Mouse (Mus musculus): ENCODE data around the gene Dnajb3. TPM values are rescaled to one million over a fixed set of nuclear protein-coding genes. Genes with fewer than 3 reads are reported as not detected.

Gene Dnajb3
- not detected in 2 replicates for polyA plus RNA-seq (2012; ENCODE audit: insufficient read depth, low replicate concordance)

GRCm38 (mm10) chr1:88205294-88205922 lies at the start of gene Dnajb3:
Dnajb3 (minus strand) TSS chr1:88205782.
- Histone ChIP-seq H3K4me3 (replicated peaks) (peak within 1 kb of the TSS; percentile 81), H3K9me3 (peaks cover 18% of the 10 kb centered on the region), H3K36me3 (replicated peaks; ENCODE audit: low read length) (no peaks in the 10 kb centered on the region), H3K4me1 (peaks cover 4% of the 10 kb centered on the region), H3K27me3 (replicated peaks) (peaks cover 10% of the 10 kb centered on the region)
- TF ChIP-seq FLI1 (IDR thresholded peaks at IDR 0.05; ENCODE audit: low read length): no peak
- no peak for TF ChIP-seq GATA1 (IDR thresholded peaks at IDR 0.05; ENCODE audit: borderline replicate concordance, low read length)

- Histone ChIP-seq H3K36me3 (replicated peaks; ENCODE audit: low read length) (peaks cover 8% of the 10 kb centered on the region), H3K4me3 (replicated peaks) (peak overlapping the region; percentile 0), H3K4me1 (peaks cover 17% of the 10 kb centered on the region), H3K27me3 (replicated peaks) (peaks cover 16% of the 10 kb centered on the region), H3K9me3 (peaks cover 73% of the 10 kb centered on the region)
- TF ChIP-seq FLI1 (IDR thresholded peaks at IDR 0.05; ENCODE audit: low read length): no peak; the same call in 1 of the 2 replicates
- no peak; the same call in 2 of the 3 replicates for TF ChIP-seq GATA1 (IDR thresholded peaks at IDR 0.05; ENCODE audit: borderline replicate concordance, low read length)
These were observed 49.3 kb upstream of the Dnajb3 start for GRCm38 (mm10) chr1:88254793-88255465.

DNA sequence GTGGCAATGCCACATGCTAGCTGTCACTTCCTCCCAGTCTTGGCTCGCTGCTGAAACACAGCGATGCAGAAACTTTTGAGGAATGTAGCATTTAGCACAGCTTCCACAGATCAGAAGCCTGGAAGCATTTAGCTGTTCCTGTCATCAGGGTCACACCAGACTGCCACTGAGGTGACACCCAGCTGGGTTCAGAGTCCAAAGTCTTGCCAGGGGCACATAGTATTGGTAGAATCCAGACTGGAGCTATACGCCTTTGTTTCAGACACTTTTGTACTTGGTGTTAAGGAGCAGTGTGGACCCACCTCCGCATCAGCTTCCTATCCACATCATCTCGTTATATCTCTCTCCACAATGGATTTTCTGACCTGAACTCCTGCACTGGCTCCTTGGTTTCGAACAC lies 48.0 kb upstream of the Dnajb3 start:
- TF ChIP-seq GATA1 (IDR thresholded peaks at IDR 0.05; ENCODE audit: borderline replicate concordance, low read length) (no peak), FLI1 (IDR thresholded peaks at IDR 0.05; ENCODE audit: low read length) (no peak)
- Histone ChIP-seq H3K36me3 (replicated peaks; ENCODE audit: low read length) (no peaks in the 10 kb centered on the region), H3K27me3 (replicated peaks) (peaks cover 18% of the 10 kb centered on the region), H3K4me1 (peaks cover 4% of the 10 kb centered on the region; the same call in 1 of the 2 replicates), H3K9me3 (peaks cover 87% of the 10 kb centered on the region), H3K4me3 (replicated peaks) (peak overlapping the region; percentile 12)

DNA sequence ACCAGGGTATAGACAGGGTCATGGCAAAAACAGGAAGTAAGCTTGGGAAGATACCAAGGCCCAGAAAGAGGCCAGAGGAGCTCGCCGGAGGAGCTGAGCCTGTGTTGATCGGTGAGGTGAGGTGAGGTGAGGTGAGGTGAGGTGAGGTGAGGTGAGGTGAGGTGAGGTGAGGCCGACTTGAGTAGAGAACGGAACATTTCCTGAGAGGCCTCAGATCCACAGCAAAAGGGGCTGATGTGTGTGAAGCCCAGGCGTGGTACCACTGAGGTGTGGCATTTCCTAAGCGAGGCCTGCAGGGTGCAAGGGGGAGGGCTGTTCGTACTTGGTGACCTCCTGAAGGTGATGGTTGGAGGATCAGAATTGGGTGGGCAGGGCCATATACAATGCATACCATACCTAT lies 47.5 kb upstream of the Dnajb3 start:
- Histone ChIP-seq H3K27me3 (replicated peaks) (peaks cover 18% of the 10 kb centered on the region), H3K36me3 (replicated peaks; ENCODE audit: low read length) (no peaks in the 10 kb centered on the region), H3K4me3 (replicated peaks) (peak overlapping the region; percentile 12), H3K9me3 (peaks cover 87% of the 10 kb centered on the region), H3K4me1 (peaks cover 4% of the 10 kb centered on the region; the same call in 1 of the 2 replicates)
- no peak for TF ChIP-seq FLI1 (IDR thresholded peaks at IDR 0.05; ENCODE audit: low read length)
- no peak for TF ChIP-seq GATA1 (IDR thresholded peaks at IDR 0.05; ENCODE audit: borderline replicate concordance, low read length)

DNA sequence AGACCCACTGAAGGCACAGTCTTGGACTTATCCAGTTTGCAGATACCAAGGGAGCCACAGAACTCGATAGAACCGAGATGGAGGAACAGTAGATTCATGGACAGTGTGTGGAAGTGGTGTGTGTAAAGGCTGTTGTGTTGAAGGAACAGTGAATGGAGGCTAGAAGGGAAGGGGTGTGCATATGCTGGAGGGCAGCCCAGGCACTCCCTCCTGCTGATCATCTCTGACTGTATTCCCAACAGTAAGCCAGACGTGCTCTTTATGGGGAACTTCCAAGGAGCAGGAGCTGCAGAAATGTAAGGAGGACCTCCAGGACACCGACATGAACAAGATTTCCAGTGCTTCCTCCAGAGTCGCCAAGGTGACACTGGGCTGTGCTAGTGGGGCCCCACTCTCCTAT lies 44.4 kb upstream of the Dnajb3 start:
- no peak for TF ChIP-seq FLI1 (IDR thresholded peaks at IDR 0.05; ENCODE audit: low read length)
- no peak for TF ChIP-seq GATA1 (IDR thresholded peaks at IDR 0.05; ENCODE audit: borderline replicate concordance, low read length)
- Histone ChIP-seq H3K4me1 (peaks cover 4% of the 10 kb centered on the region; the same call in 1 of the 2 replicates), H3K4me3 (replicated peaks) (peak overlapping the region; percentile 11), H3K9me3 (peaks cover 87% of the 10 kb centered on the region), H3K36me3 (replicated peaks; ENCODE audit: low read length) (no peaks in the 10 kb centered on the region), H3K27me3 (replicated peaks) (peaks cover 14% of the 10 kb centered on the region)

DNA sequence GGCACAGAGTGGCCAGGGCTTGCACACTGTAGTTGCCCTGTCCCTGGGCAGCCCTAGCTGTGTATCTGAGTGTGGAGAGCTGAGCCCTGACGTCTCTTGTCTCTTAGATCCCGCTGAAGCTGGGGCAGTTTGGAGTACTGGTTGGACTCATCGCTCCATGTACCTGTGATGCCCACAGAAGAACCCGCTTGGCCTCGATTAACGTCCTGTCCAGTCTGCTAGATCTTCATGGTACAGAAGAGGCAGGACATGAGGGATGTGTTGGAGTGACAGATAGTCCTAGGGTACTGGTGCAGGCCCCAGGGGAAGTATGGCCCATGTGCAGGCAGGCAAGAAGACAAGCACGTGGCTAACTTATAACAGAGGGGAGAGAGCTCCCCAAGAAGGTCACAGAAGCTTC lies 44.0 kb upstream of the Dnajb3 start:
- H3K36me3 ChIP-seq (replicated peaks; ENCODE audit: low read length): no peaks in the 10 kb centered on the region
- H3K4me1 ChIP-seq: peaks cover 4% of the 10 kb centered on the region; the same call in 1 of the 2 replicates
- H3K9me3 ChIP-seq: peaks cover 87% of the 10 kb centered on the region
- no peak overlapping the region for H3K4me3 ChIP-seq (replicated peaks)
- TF ChIP-seq GATA1 (IDR thresholded peaks at IDR 0.05; ENCODE audit: borderline replicate concordance, low read length) (no peak), FLI1 (IDR thresholded peaks at IDR 0.05; ENCODE audit: low read length) (no peak)
- peaks cover 14% of the 10 kb centered on the region for H3K27me3 ChIP-seq (replicated peaks)

GRCm38 (mm10) chr1:88248658-88249057 lies 43.1 kb upstream of the Dnajb3 start:
- TF ChIP-seq FLI1 (IDR thresholded peaks at IDR 0.05; ENCODE audit: low read length): no peak
- no peak for TF ChIP-seq GATA1 (IDR thresholded peaks at IDR 0.05; ENCODE audit: borderline replicate concordance, low read length)
- Histone ChIP-seq H3K9me3 (peaks cover 90% of the 10 kb centered on the region), H3K4me1 (peaks cover 4% of the 10 kb centered on the region; the same call in 1 of the 2 replicates), H3K4me3 (replicated peaks) (peak overlapping the region; percentile 19), H3K36me3 (replicated peaks; ENCODE audit: low read length) (no peaks in the 10 kb centered on the region), H3K27me3 (replicated peaks) (peaks cover 16% of the 10 kb centered on the region)

- H3K36me3 ChIP-seq (replicated peaks; ENCODE audit: low read length): no peaks in the 10 kb centered on the region
- peak overlapping the region; percentile 26 for H3K4me3 ChIP-seq (replicated peaks)
- H3K9me3 ChIP-seq: peaks cover 87% of the 10 kb centered on the region
- H3K4me1 ChIP-seq: no peaks in the 10 kb centered on the region
- no peak for TF ChIP-seq GATA1 (IDR thresholded peaks at IDR 0.05; ENCODE audit: borderline replicate concordance, low read length)
- TF ChIP-seq FLI1 (IDR thresholded peaks at IDR 0.05; ENCODE audit: low read length): no peak
- H3K27me3 ChIP-seq (replicated peaks): peaks cover 16% of the 10 kb centered on the region
These were observed 42.1 kb upstream of the Dnajb3 start for GRCm38 (mm10) chr1:88247660-88248059.

DNA sequence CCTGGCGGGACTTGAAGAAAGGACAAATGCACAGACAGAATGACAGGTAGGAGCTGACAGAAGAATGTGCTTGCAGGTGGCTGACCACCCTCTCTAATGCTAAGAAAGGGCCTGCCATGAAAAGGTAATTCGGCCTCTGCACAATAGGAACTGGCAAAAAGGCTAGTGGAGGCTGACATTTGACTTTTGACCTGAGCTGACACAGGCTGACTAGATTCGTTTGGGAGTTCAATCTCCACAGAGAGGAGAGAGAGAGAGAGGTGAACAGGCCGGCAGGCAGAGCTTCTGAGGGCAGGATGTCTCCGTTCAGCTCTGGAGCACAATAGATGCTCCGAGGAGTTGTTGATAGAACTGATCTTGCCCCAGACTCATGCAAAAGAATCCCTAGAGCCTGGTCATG lies 40.8 kb upstream of the Dnajb3 start:
- peaks cover 16% of the 10 kb centered on the region for H3K27me3 ChIP-seq (replicated peaks)
- H3K4me1 ChIP-seq: no peaks in the 10 kb centered on the region
- no peak overlapping the region for H3K4me3 ChIP-seq (replicated peaks)
- peaks cover 84% of the 10 kb centered on the region for H3K9me3 ChIP-seq
- no peak for TF ChIP-seq GATA1 (IDR thresholded peaks at IDR 0.05; ENCODE audit: borderline replicate concordance, low read length)
- no peak for TF ChIP-seq FLI1 (IDR thresholded peaks at IDR 0.05; ENCODE audit: low read length)
- H3K36me3 ChIP-seq (replicated peaks; ENCODE audit: low read length): no peaks in the 10 kb centered on the region

DNA sequence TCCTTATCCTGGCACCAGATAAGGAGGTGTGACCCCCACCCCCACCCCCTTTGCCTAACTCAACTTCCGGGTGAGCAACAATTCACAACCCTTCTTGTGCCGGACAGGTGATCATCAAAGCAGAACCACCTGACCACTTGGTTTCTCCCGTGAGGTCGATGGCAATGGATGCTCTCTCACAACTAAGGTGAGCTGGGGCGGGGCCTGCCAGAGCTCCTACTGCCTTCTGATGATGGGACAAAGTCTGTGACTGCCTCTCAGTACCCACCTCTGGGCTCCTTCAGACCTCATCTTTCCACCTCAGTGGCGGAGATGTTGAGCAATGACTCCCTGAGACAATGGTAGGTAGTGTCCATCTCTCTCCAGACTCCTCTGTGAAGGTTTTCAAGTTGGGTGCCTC lies 40.3 kb upstream of the Dnajb3 start:
- H3K9me3 ChIP-seq: peaks cover 84% of the 10 kb centered on the region
- TF ChIP-seq GATA1 (IDR thresholded peaks at IDR 0.05; ENCODE audit: borderline replicate concordance, low read length): no peak
- no peak for TF ChIP-seq FLI1 (IDR thresholded peaks at IDR 0.05; ENCODE audit: low read length)
- peaks cover 13% of the 10 kb centered on the region for H3K27me3 ChIP-seq (replicated peaks)

More for the DNA sequence above, 40.3 kb upstream of the Dnajb3 start:
- H3K4me3 ChIP-seq (replicated peaks): no peak overlapping the region
- H3K36me3 ChIP-seq (replicated peaks; ENCODE audit: low read length): no peaks in the 10 kb centered on the region
- no peaks in the 10 kb centered on the region for H3K4me1 ChIP-seq
